Mouse (Mus musculus) midbrain, embryonic 14.5 days (tissue): ENCODE data around the gene Rnf220. TPM values are rescaled to one million over a fixed set of nuclear protein-coding genes. Genes with fewer than 3 reads are reported as not detected.
"Not testable (repeated sequence)": the region's sequence is repeated elsewhere in the genome, so short reads cannot be mapped to it uniquely, and the experiment has no call there.

ENCODE experiments used
- ATAC-seq: fragments of 200-750 bp; cut with Nextera tagmentation; 2 replicates; pipeline ENCODE4 v1.8.0; 2017; ENCODE audit warnings: moderate number of reproducible peaks, moderate library complexity; ENCODE audit not compliant: low FRiP score, low TSS enrichment
- DNase-seq: peaks from one replicate; pipeline ENCODE4 v3.0.0-alpha.2; 2015
- H3K27ac ChIP-seq: fragments of 300-500 bp; sonication (generic); replicated peaks from 2 replicates; pipeline ENCODE4 v1.5.1; 2014; ENCODE audit warnings: mild to moderate bottlenecking, low read depth, low read length, moderate library complexity
- H3K27me3 ChIP-seq: fragments of 300-500 bp; sonication (generic); 2 replicates; pipeline ENCODE4 v1.6.1; 2014; ENCODE audit warnings: low read length, control low read depth, mixed read lengths; ENCODE audit not compliant: control insufficient read depth, insufficient read depth
- H3K36me3 ChIP-seq: fragments of 300-500 bp; sonication (generic); 2 replicates; pipeline ENCODE4 v1.6.1; 2014; ENCODE audit warnings: low read length, control low read depth; ENCODE audit not compliant: control insufficient read depth, insufficient read depth
- H3K4me1 ChIP-seq: fragments of 300-500 bp; sonication (generic); 2 replicates; pipeline ENCODE4 v1.6.1; 2014; ENCODE audit warnings: mild to moderate bottlenecking, antibody characterized with exemption, low read length, control low read depth; ENCODE audit not compliant: control insufficient read depth, insufficient read depth
- H3K4me2 ChIP-seq: fragments of 300-500 bp; sonication (generic); 2 replicates; pipeline ENCODE4 v1.6.1; 2014; ENCODE audit warnings: mild to moderate bottlenecking, low read length, moderate library complexity
- H3K4me3 ChIP-seq: fragments of 300-500 bp; sonication (generic); replicated peaks from 2 replicates; pipeline ENCODE4 v1.5.1; 2014; ENCODE audit warnings: low read depth, low read length
- H3K9ac ChIP-seq: fragments of 300-500 bp; sonication (generic); replicated peaks from 2 replicates; pipeline ENCODE4 v1.6.1; 2014; ENCODE audit warnings: mild to moderate bottlenecking, low read length, moderate library complexity
- H3K9me3 ChIP-seq: fragments of 300-500 bp; sonication (generic); 2 replicates; pipeline ENCODE4 v1.6.1; 2016; ENCODE audit warnings: low read length, control low read depth, mixed read lengths; ENCODE audit not compliant: control insufficient read depth
- WGBS: fragments of 180-500 bp; shearing (Covaris S2); extraction: QIAGEN DNeasy Blood & Tissue Kit; methylation state at CpG from one replicate; pipeline ENCODE4 v1.1.7; 2014; 5-methylcytosine and 5-hydroxymethylcytosine counted together
- polyA plus RNA-seq: library from polyadenylated mRNA; unstranded; fragments of >200 nt; fragmentation: Nextera tagmentation; extraction: Ambion mirVana; gene quantifications from 2 replicates; pipeline ENCODE4 v1.2.1, GENCODE M21; 2014

The Rnf220 gene
- polyA plus RNA-seq, 1 experiment from 2014 or later: 103 TPM

GRCm38 (mm10) chr4:117272459-117272858, 224.4 kb downstream of the Rnf220 start:
- H3K4me2 ChIP-seq: no peak overlapping the region
- peaks cover 51% of the 10 kb centered on the region for H3K36me3 ChIP-seq
- H3K27ac ChIP-seq: peak overlapping the region; percentile 72
- no peak overlapping the region for H3K4me3 ChIP-seq
- peak; percentile 78 for DNase-seq
- no peak overlapping the region for H3K9ac ChIP-seq
- peak; percentile 77 for ATAC-seq
- H3K9me3 ChIP-seq: peaks cover 6% of the 10 kb centered on the region
- H3K27me3 ChIP-seq: peaks cover 23% of the 10 kb centered on the region; the same call in 1 of the 2 replicates
- H3K4me1 ChIP-seq: peaks cover 10% of the 10 kb centered on the region
- WGBS: 2% methylated on average over 12 of the region's 12 CpGs

DNA sequence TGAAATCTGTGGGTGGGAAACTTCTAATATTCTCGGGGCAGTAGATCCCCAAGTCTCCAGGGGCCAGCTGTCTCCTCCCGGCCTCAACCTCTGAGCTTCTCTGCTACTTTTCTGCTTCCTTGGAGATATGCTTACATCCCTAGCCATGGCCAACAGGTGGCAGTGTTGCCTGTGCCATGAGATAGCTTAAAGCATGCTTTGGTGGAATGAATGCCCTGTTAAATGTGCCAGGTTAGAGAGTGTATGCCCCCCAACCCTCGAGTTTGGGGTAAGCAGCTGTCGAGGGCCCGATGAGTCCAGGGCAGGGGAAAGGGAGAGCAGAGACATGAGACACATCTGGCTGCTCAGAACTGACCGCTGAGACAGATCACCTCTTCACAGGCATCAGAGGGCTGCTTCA, 226.6 kb downstream of the Rnf220 start:
- Histone ChIP-seq H3K9ac (no peak overlapping the region), H3K4me2 (no peak overlapping the region), H3K27ac (no peak overlapping the region), H3K4me1 (peaks cover 10% of the 10 kb centered on the region), H3K4me3 (no peak overlapping the region), H3K36me3 (peaks cover 30% of the 10 kb centered on the region), H3K27me3 (peaks cover 23% of the 10 kb centered on the region; the same call in 1 of the 2 replicates), H3K9me3 (peaks cover 6% of the 10 kb centered on the region)
- DNase-seq: peak; percentile 93
- peak; percentile 18; the same call in 1 of the 2 replicates for ATAC-seq
- 13% methylated on average over 6 of the region's 6 CpGs for WGBS

DNA sequence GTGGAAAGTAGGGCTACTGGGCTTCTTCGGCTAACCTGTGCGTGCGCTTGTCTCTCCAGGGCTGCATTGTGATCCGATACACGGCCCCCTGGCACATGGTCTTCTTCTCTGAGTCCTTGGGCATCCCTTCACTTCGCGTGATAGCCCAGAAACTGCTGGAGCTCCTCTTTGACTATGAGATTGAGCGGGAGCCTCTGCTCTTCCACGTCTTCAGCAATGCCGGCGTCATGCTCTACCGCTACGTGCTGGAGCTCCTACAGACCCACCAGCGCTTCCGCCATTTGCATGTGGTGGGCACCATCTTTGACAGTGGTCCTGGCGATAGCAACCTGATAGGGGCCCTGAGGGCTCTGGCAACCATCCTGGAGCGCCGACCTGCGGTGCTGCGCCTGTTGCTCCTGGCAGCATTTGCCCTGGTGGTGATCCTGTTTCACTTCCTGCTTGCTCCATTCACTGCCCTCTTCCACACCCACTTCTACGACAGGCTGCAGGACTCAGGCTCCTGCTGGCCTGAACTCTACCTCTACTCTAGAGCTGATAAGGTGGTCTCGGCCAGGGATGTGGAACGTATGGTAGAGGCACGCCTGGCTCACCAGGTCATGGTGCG, 228.9 kb downstream of the Rnf220 start:
- Histone ChIP-seq H3K4me3 (no peak overlapping the region), H3K9ac (no peak overlapping the region), H3K27me3 (peaks cover 23% of the 10 kb centered on the region; the same call in 1 of the 2 replicates), H3K36me3 (peaks cover 13% of the 10 kb centered on the region), H3K4me1 (peaks cover 9% of the 10 kb centered on the region), H3K9me3 (no peaks in the 10 kb centered on the region), H3K27ac (no peak overlapping the region), H3K4me2 (no peak overlapping the region)
- ATAC-seq (no peak), DNase-seq (no peak)
- WGBS: 89% methylated on average over 25 of the region's 25 CpGs

- ATAC-seq (no peak), DNase-seq (peak; percentile 86)
- WGBS: 4% methylated on average over 2 of the region's 2 CpGs
- H3K27me3 ChIP-seq: peaks cover 23% of the 10 kb centered on the region; the same call in 1 of the 2 replicates
- no peak overlapping the region for H3K9ac ChIP-seq
- H3K4me3 ChIP-seq: no peak overlapping the region
- no peak overlapping the region for H3K4me2 ChIP-seq
- H3K36me3 ChIP-seq: peaks cover 8% of the 10 kb centered on the region
- H3K27ac ChIP-seq: no peak overlapping the region
- H3K4me1 ChIP-seq: 0 out of 2 replicates have a peak, but pooled peaks cover 3% of the 10 kb centered on the region
- no peaks in the 10 kb centered on the region for H3K9me3 ChIP-seq
These were observed 229.6 kb downstream of the Rnf220 start for GRCm38 (mm10) chr4:117267284-117267683.

GRCm38 (mm10) chr4:117262987-117263386, 233.9 kb downstream of the Rnf220 start:
- no peak overlapping the region for H3K27ac ChIP-seq
- H3K27me3 ChIP-seq: 0 out of 2 replicates have a peak, but pooled peaks cover 5% of the 10 kb centered on the region
- no peaks in the 10 kb centered on the region for H3K36me3 ChIP-seq
- no peak for DNase-seq
- no peak overlapping the region for H3K9ac ChIP-seq
- no peaks in the 10 kb centered on the region for H3K4me1 ChIP-seq
- H3K4me3 ChIP-seq: no peak overlapping the region
- no peak overlapping the region for H3K4me2 ChIP-seq
- no peak for ATAC-seq
- WGBS: 50% methylated on average over 8 of the region's 8 CpGs
- H3K9me3 ChIP-seq: no peaks in the 10 kb centered on the region

DNA sequence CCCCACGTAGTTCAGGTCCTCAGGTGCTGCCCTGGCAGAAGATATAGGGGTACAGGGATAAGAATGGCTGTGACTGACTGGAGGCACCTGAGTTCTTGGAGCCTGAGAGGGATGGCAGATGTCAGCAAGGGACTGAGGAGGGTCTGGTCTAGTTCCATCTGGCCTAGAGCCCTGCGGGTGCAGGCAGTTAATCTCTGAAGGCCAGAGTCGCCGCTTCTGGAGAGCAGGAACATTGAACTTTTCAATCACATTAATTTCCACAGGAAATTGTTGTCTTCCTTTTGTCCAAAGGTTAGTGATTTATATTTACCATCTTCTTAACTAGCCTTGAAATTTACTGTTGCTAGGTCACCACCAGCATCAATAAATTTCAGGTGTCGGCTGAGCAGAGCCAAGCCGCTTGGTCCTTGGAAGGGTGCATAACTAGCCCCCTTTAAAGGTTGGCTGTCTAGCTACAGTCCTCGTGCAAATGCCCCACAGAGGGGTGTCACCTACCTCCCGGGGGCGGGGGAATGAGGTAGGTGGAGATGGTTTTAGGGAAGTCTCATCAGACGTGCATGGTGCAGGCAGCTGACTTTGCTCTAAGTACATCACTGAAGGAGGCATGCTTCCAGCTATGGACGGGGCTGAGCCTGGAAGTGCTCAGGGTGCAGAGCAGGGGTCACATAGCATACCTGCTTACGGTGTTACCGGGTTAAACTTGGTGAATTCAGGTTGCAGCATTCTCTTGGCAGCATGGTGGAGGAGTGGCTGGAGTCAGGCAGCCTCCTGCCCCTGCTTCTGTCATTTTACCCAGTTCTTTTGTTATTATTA, 234.5 kb downstream of the Rnf220 start:
- Histone ChIP-seq H3K4me2 (no peak overlapping the region), H3K4me1 (no peaks in the 10 kb centered on the region), H3K27ac (no peak overlapping the region), H3K9me3 (no peaks in the 10 kb centered on the region), H3K27me3 (no peaks in the 10 kb centered on the region), H3K36me3 (no peaks in the 10 kb centered on the region), H3K4me3 (no peak overlapping the region), H3K9ac (no peak overlapping the region)
- WGBS: 75% methylated on average over 13 of the region's 13 CpGs
- no peak for DNase-seq
- ATAC-seq: no peak

DNA sequence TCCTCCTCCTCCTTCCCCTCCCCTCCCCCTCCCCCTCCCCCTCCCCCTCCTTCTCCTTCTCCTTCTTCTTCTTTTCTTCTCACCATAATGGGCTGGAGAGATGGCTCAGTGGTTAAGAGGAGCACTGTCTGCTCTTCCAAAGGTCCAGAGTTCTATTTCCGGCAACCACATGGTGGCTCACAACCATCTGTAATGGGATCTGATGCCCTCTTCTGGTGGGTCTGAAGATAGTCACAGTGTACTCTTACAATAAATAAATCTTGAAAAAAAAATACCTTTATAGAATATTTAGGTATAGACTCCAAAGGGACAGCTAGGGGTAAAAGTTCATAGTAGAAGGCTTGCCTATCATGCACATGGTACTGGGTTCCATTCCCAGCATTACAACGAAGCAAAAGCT, 235.6 kb downstream of the Rnf220 start:
- Histone ChIP-seq H3K36me3 (no peaks in the 10 kb centered on the region), H3K27me3 (no peaks in the 10 kb centered on the region), H3K9ac (no peak overlapping the region), H3K4me3 (no peak overlapping the region), H3K4me1 (no peaks in the 10 kb centered on the region), H3K9me3 (no peaks in the 10 kb centered on the region), H3K27ac (no peak overlapping the region), H3K4me2 (no peak overlapping the region)
- ATAC-seq (no peak), DNase-seq (no peak)
- 85% methylated on average over 2 of the region's 2 CpGs for WGBS

DNA sequence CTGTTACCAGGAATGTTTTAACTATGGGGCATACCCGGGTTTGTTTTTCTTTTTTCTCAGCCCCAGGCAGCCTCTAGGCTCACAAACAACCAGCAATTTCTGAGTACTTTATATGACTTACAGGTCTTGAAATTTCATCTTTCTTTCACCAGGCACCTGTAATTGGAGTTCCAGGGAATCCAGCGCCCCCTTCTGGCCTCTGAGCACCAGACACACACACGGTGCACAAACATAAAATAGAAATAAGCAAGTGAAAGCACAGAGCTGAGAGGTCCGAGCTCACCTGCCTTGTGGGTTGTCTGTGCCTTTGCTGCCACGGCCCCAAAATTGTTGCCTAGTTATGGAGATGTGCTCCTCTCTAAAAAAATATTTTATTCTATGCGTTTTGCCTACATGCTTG, 236.9 kb downstream of the Rnf220 start:
- 72% methylated on average over 6 of the region's 6 CpGs for WGBS

More for the DNA sequence above, 236.9 kb downstream of the Rnf220 start:
- not testable (repeated sequence) for H3K9ac ChIP-seq, DNase-seq, H3K27me3 ChIP-seq, ATAC-seq, H3K4me3 ChIP-seq, H3K27ac ChIP-seq, H3K36me3 ChIP-seq, H3K4me2 ChIP-seq, H3K9me3 ChIP-seq, H3K4me1 ChIP-seq
